Mouse (Mus musculus): ENCODE results near the gene Gja1. TPM values are rescaled to one million over a fixed set of nuclear protein-coding genes. Genes with fewer than 3 reads are reported as not detected.

Gene Gja1
- polyA plus RNA-seq, 2 experiments from 2014 or later: 0.21 TPM; not detected in 1

- no peak for ATAC-seq
These were observed 38.9 kb downstream of the Gja1 start for GRCm38 (mm10) chr10:56415894-56416570.

- no peak for ATAC-seq
These were observed 45.4 kb downstream of the Gja1 start for GRCm38 (mm10) chr10:56422518-56422917.

GRCm38 (mm10) chr10:56425016-56425798 is 48.1 kb downstream of the Gja1 start:
- no peak for ATAC-seq

- ATAC-seq: no peak
These were observed 49.2 kb downstream of the Gja1 start for GRCm38 (mm10) chr10:56426369-56426768.

GRCm38 (mm10) chr10:56427382-56427781 is 50.3 kb downstream of the Gja1 start:
- no peak for ATAC-seq

- ATAC-seq: no peak
These were observed 50.7 kb downstream of the Gja1 start for GRCm38 (mm10) chr10:56427827-56428226.

- ATAC-seq: no peak
These were observed 51.9 kb downstream of the Gja1 start for GRCm38 (mm10) chr10:56429011-56429410.

- no peak for ATAC-seq
These were observed 54.7 kb downstream of the Gja1 start for GRCm38 (mm10) chr10:56431600-56432389.

GRCm38 (mm10) chr10:56432390-56432709 is 55.2 kb downstream of the Gja1 start:
- ATAC-seq: no peak

GRCm38 (mm10) chr10:56437290-56437689 is 60.2 kb downstream of the Gja1 start:
- no peak for ATAC-seq

GRCm38 (mm10) chr10:56439638-56440037 is 62.5 kb downstream of the Gja1 start:
- ATAC-seq: no peak

- ATAC-seq: no peak
These were observed 67.3 kb downstream of the Gja1 start for GRCm38 (mm10) chr10:56444457-56444856.

GRCm38 (mm10) chr10:56449030-56449429 is 71.9 kb downstream of the Gja1 start:
- ATAC-seq: no peak

Other genes starting within 250 kb of the Gja1 start
- gene Tbc1d32, start 148.6 kb upstream of the Gja1 start, polyA plus RNA-seq (2017; shearing (Covaris generic)): 1 to 10 TPM; 1.3 to 1.4 TPM

All from activated CD4-positive, CD25-positive, alpha-beta regulatory T cell, adult 4 months (primary cell).